Mouse (Mus musculus) kidney, adult 8-10 months (tissue): ENCODE measurements around the gene Rad54l2.

Source experiments
- DNase-seq, 2 experiments: peaks; one replicate each; pipeline ENCODE4 v3.0.0; 2022

Rad54l2 gene

GRCm38 (mm10) chr9:106675480-106675879 lies 113.5 kb downstream of the Rad54l2 start:
- DNase-seq, result peak; percentile 67 to 88

GRCm38 (mm10) chr9:106673860-106674259 lies 115.1 kb downstream of the Rad54l2 start:
- no peak for DNase-seq

- no peak for DNase-seq
These were observed 124.1 kb downstream of the Rad54l2 start for GRCm38 (mm10) chr9:106664856-106665255.

- no peak for DNase-seq
These were observed 124.6 kb downstream of the Rad54l2 start for GRCm38 (mm10) chr9:106664433-106664832.

GRCm38 (mm10) chr9:106663200-106663599 lies 125.8 kb downstream of the Rad54l2 start:
- DNase-seq, result no peak

GRCm38 (mm10) chr9:106659935-106660334 lies 129.1 kb downstream of the Rad54l2 start:
- no peak for DNase-seq

GRCm38 (mm10) chr9:106659441-106659840 lies 129.6 kb downstream of the Rad54l2 start:
- DNase-seq, result no peak

GRCm38 (mm10) chr9:106657592-106657991 lies 131.4 kb downstream of the Rad54l2 start:
- DNase-seq, result no peak

GRCm38 (mm10) chr9:106656820-106657219 lies 132.2 kb downstream of the Rad54l2 start:
- DNase-seq, result no peak

GRCm38 (mm10) chr9:106655884-106656720 lies 132.9 kb downstream of the Rad54l2 start, which contains the start of gene Grm2:
TSS of gene Grm2 (minus strand) at chr9:106656082.
- DNase-seq, result peak; percentile 12 to 41

GRCm38 (mm10) chr9:106652720-106653119 lies 136.3 kb downstream of the Rad54l2 start:
- DNase-seq, result no peak

- no peak for DNase-seq
These were observed 141.8 kb downstream of the Rad54l2 start for GRCm38 (mm10) chr9:106647226-106647625.

GRCm38 (mm10) chr9:106645684-106646271 lies 143.2 kb downstream of the Rad54l2 start:
- no peak for DNase-seq

GRCm38 (mm10) chr9:106643787-106644186 lies 145.2 kb downstream of the Rad54l2 start:
- no peak for DNase-seq

GRCm38 (mm10) chr9:106643128-106643527 lies 145.9 kb downstream of the Rad54l2 start:
- DNase-seq, result peak; percentile 50 to 82

- DNase-seq, result no peak
These were observed 147.6 kb downstream of the Rad54l2 start for GRCm38 (mm10) chr9:106641346-106641745.

GRCm38 (mm10) chr9:106638154-106638553 lies 150.8 kb downstream of the Rad54l2 start:
- no peak for DNase-seq
